ENCODE assay signal across 18 mouse cellular contexts in genomic region chr17:71110753-71111265, GRCm38 (mm10).
"Had no signal": no experiment of that assay in that cellular context is flagged by ENCODE, and none has a peak within 500 bp of the region (broad histone marks: within the 10 kb centered on the region; RNA-seq: fewer than 3 reads in every experiment).

No protein-coding gene starts in this region.

- H3K9me3 ChIP-seq: liver, embryonic 15.5 days; neural tube, embryonic 13.5 days had no signal

- H3K4me3 ChIP-seq: layer of hippocampus, adult 2 months; liver, embryonic 15.5 days; neural tube, embryonic 13.5 days had no signal

- ATAC-seq: lung, postnatal 0 days; midbrain, embryonic 16.5 days had no signal

- H3K27me3 ChIP-seq: liver, embryonic 15.5 days; neural tube, embryonic 13.5 days had no signal

- H3K9ac ChIP-seq: liver, embryonic 15.5 days; neural tube, embryonic 13.5 days had no signal

- H3K4me2 ChIP-seq: liver, embryonic 11.5 days; liver, embryonic 15.5 days; midbrain, embryonic 11.5 days; neural tube, embryonic 13.5 days had no signal

- DNase-seq: kidney, adult 9 months; kidney, postnatal 10 days; kidney, postnatal 4 days; left cerebral cortex, postnatal 4 days; lung, adult 2 months; lung, postnatal 36 days; retina, postnatal 1 day; right cerebral cortex, postnatal 4 days; spleen, adult 18-20 months; thymus, adult 18-20 months; thymus, postnatal 14 days had no signal

- H3K36me3 ChIP-seq: liver, embryonic 15.5 days; neural tube, embryonic 13.5 days had no signal

- H3K27ac ChIP-seq: layer of hippocampus, adult 2 months; liver, embryonic 15.5 days; neural tube, embryonic 13.5 days had no signal

- H3K4me1 ChIP-seq: liver, embryonic 15.5 days; neural tube, embryonic 13.5 days had no signal
